ENCODE assay signal across 27 mouse cellular contexts in genomic region chr15:81356946-81357345, GRCm38 (mm10). TPM values are rescaled to one million over a fixed set of nuclear protein-coding genes. Genes with fewer than 3 reads are reported as not detected.
DNase-seq lines count a peak whose midpoint lies in the region; ATAC-seq and TF ChIP-seq lines count a peak whose summit lies in the region.
"Had no signal": no experiment of that assay in that cellular context is flagged by ENCODE, and none has a peak within 500 bp of the region (broad histone marks: within the 10 kb centered on the region; RNA-seq: fewer than 3 reads in every experiment).

No protein-coding gene starts in this region.

- no peak for ATAC-seq in kidney, embryonic 15.5 days (replicated peaks; ENCODE audit: low FRiP score)
- no peak for ATAC-seq in kidney, embryonic 14.5 days (ENCODE audit: low FRiP score, low TSS enrichment)
- ATAC-seq in embryonic facial prominence, embryonic 15.5 days (ENCODE audit: insufficient number of reproducible peaks, low FRiP score, low TSS enrichment, low read depth) = no peak
- no peak for ATAC-seq in cerebellum, adult (ENCODE audit: insufficient number of reproducible peaks, low FRiP score, low TSS enrichment)
- ATAC-seq: forebrain, embryonic 13.5 days; liver, embryonic 12.5 days; Patski had no signal

- H3K9ac ChIP-seq in kidney, embryonic 15.5 days = no peak overlapping the region
- H3K9ac ChIP-seq in kidney, embryonic 14.5 days (ENCODE audit: low read depth, low read length) = no peak overlapping the region
- no peak overlapping the region; the same call in 1 of the 2 replicates for H3K9ac ChIP-seq in ES-E14 (ENCODE audit: insufficient read depth, low read depth, low read length, poor library complexity, severe bottlenecking)
- no peak overlapping the region for H3K9ac ChIP-seq in embryonic facial prominence, embryonic 15.5 days
- H3K9ac ChIP-seq: forebrain, embryonic 13.5 days; liver, embryonic 12.5 days had no signal

- H3K36me3 ChIP-seq in kidney, embryonic 15.5 days = peaks cover 5% of the 10 kb centered on the region; the same call in 1 of the 2 replicates
- peaks cover 2% of the 10 kb centered on the region; the same call in 1 of the 2 replicates for H3K36me3 ChIP-seq in kidney, embryonic 14.5 days (ENCODE audit: control insufficient read depth, insufficient read depth, low read length)
- peaks cover 2% of the 10 kb centered on the region; the same call in 1 of the 2 replicates for H3K36me3 ChIP-seq in ES-E14 (ENCODE audit: control insufficient read depth, insufficient read depth, low read length, poor library complexity, severe bottlenecking)
- 0 out of 2 replicates have a peak, but pooled peaks cover 3% of the 10 kb centered on the region for H3K36me3 ChIP-seq in embryonic facial prominence, embryonic 15.5 days

- no peak overlapping the region for H3K4me3 ChIP-seq in kidney, embryonic 15.5 days (replicated peaks)
- no peak overlapping the region for H3K4me3 ChIP-seq in kidney, embryonic 14.5 days (ENCODE audit: low read length)
- no peak overlapping the region for H3K4me3 ChIP-seq in ES-E14 (ENCODE audit: insufficient read depth in 1 of 2, low read depth in 1 of 2, low read length in 2 of 2, poor library complexity in 1 of 2, severe bottlenecking in 1 of 2)
- H3K4me3 ChIP-seq in embryonic facial prominence, embryonic 15.5 days (replicated peaks) = no peak overlapping the region
- H3K4me3 ChIP-seq: erythroblast, embryonic 14.5 days; forebrain, embryonic 13.5 days; left cerebral cortex, adult 2 months; liver, embryonic 12.5 days; megakaryocyte, embryonic 14.5 days; myocyte had no signal

- no peaks in the 10 kb centered on the region for H3K27me3 ChIP-seq in kidney, embryonic 15.5 days
- no peaks in the 10 kb centered on the region for H3K27me3 ChIP-seq in kidney, embryonic 14.5 days (ENCODE audit: control insufficient read depth, insufficient read depth, low read length)
- H3K27me3 ChIP-seq in embryonic facial prominence, embryonic 15.5 days = no peaks in the 10 kb centered on the region
- H3K27me3 ChIP-seq: forebrain, embryonic 13.5 days; liver, embryonic 12.5 days; megakaryocyte, embryonic 14.5 days; Patski had no signal

- H3K27ac ChIP-seq in kidney, embryonic 15.5 days = 0 out of 2 replicates have a peak overlapping the region, but pooled peaks have one; percentile 16
- H3K27ac ChIP-seq in kidney, embryonic 14.5 days (ENCODE audit: low read depth, low read length) = no peak overlapping the region
- H3K27ac ChIP-seq in ES-E14 (ENCODE audit: insufficient read depth, low read depth, low read length, poor library complexity, severe bottlenecking) = peak overlapping the region; percentile 5; the same call in 1 of the 2 replicates
- H3K27ac ChIP-seq in embryonic facial prominence, embryonic 15.5 days (replicated peaks) = peak overlapping the region; percentile 59; the same call in 1 of the 2 replicates
- H3K27ac ChIP-seq: forebrain, embryonic 13.5 days; left cerebral cortex, adult 2 months; liver, embryonic 12.5 days had no signal

- in situ Hi-C loops in ES-E14 (cut with MboI; ENCODE audit: low sequenced_read_pairs in 2 of 2, unreplicated experiment in 2 of 2) = no loop called here

- H3K4me2 ChIP-seq in kidney, embryonic 15.5 days = no peak overlapping the region
- H3K4me2 ChIP-seq in kidney, embryonic 14.5 days (replicated peaks; ENCODE audit: low read depth, low read length) = no peak overlapping the region
- 0 out of 2 replicates have a peak overlapping the region, but pooled peaks have one; percentile 4 for H3K4me2 ChIP-seq in embryonic facial prominence, embryonic 15.5 days (replicated peaks)
- H3K4me2 ChIP-seq: forebrain, embryonic 13.5 days; liver, embryonic 12.5 days had no signal

- H3K9me3 ChIP-seq in kidney, embryonic 15.5 days (replicated peaks) = no peaks in the 10 kb centered on the region
- H3K9me3 ChIP-seq in kidney, embryonic 14.5 days (ENCODE audit: control insufficient read depth, low read length) = no peaks in the 10 kb centered on the region
- no peaks in the 10 kb centered on the region for H3K9me3 ChIP-seq in ES-E14 (ENCODE audit: control insufficient read depth, insufficient read depth, low read depth, low read length)
- H3K9me3 ChIP-seq in embryonic facial prominence, embryonic 15.5 days (replicated peaks) = no peaks in the 10 kb centered on the region
- H3K9me3 ChIP-seq: forebrain, embryonic 13.5 days; liver, embryonic 12.5 days; megakaryocyte, embryonic 14.5 days had no signal

- H3K4me1 ChIP-seq in kidney, embryonic 15.5 days = peaks cover 32% of the 10 kb centered on the region
- peaks cover 13% of the 10 kb centered on the region; the same call in 1 of the 2 replicates for H3K4me1 ChIP-seq in kidney, embryonic 14.5 days (ENCODE audit: control insufficient read depth, insufficient read depth, low read length)
- peaks cover 3 to 6% of the 10 kb centered on the region in 2 experiments; a peak in 3 of 4 replicates for H3K4me1 ChIP-seq in ES-E14 (ENCODE audit: control insufficient read depth in 2 of 2, insufficient read depth in 2 of 2, low read length in 2 of 2, poor library complexity in 1 of 2)
- peaks cover 23% of the 10 kb centered on the region for H3K4me1 ChIP-seq in embryonic facial prominence, embryonic 15.5 days

- DNase-seq in ES-E14 (ENCODE audit: low read depth, low spot score) = no peak
- DNase-seq in urinary bladder, postnatal 25 days (ENCODE audit: low spot score) = peak; percentile 43
- no peak for DNase-seq in gastrocnemius, postnatal 10 days
- DNase-seq: adrenal gland, postnatal 25 days; cerebellum, adult 18-20 months; cerebellum, postnatal 25 days; heart, adult 18-20 months; heart, postnatal 4 days; kidney, adult 8-10 months; kidney, postnatal 4 days; layer of hippocampus, adult 9-11 months; left cerebral cortex, postnatal 4 days; lung, adult 2 months; midbrain, embryonic 14.5 days; thymus, adult 18-20 months had no signal

- WGBS in kidney, embryonic 15.5 days = 33% methylated on average over 5 of the region's 5 CpGs
- 33% methylated on average over 5 of the region's 5 CpGs for WGBS in kidney, embryonic 14.5 days
- 46% methylated on average over 5 of the region's 5 CpGs for WGBS in embryonic facial prominence, embryonic 15.5 days

TF ChIP-seq in ES-E14, 5 proteins besides CTCF, POLR2A, EP300 and RAD21:
- TF ChIP-seq CHD2 (IDR thresholded peaks at IDR 0.05; ENCODE audit: low read depth, low read length) (no peak), ZC3H11A (IDR thresholded peaks at IDR 0.05; ENCODE audit: borderline replicate concordance, low read depth, low read length) (no peak), HCFC1 (IDR thresholded peaks at IDR 0.05; ENCODE audit: borderline replicate concordance, insufficient read depth, low read length) (no peak), ZNF384 (IDR thresholded peaks at IDR 0.05; ENCODE audit: low read depth, low read length) (no peak), MAFK (IDR thresholded peaks at IDR 0.05; ENCODE audit: insufficient read depth, low read depth, low read length) (no peak)

RNA-seq across cellular contexts. Expression of gene Slc25a17, which starts 3.7 kb away (rescaled TPM):
- polyA plus RNA-seq in kidney, embryonic 15.5 days (2015; fragmentation: Nextera tagmentation; extraction: Ambion mirVana) = 122 and 128 TPM in 2 replicates
- 117 and 127 TPM in 2 replicates for polyA plus RNA-seq in kidney, embryonic 14.5 days (2014; fragmentation: Nextera tagmentation; extraction: Ambion mirVana)
- total RNA-seq in ES-E14 (2012; rRNA removed) = 86.3 and 94.5 TPM in 2 replicates
- polyA plus RNA-seq in embryonic facial prominence, embryonic 15.5 days (2015; fragmentation: Nextera tagmentation; extraction: Ambion mirVana) = 125 and 134 TPM in 2 replicates
- total RNA-seq in gastrocnemius, postnatal 10 days (2021) = 10 to 100 TPM; 20.5 to 23.1 TPM

RNA-seq across cellular contexts. Expression of gene St13, which starts 42.9 kb away (rescaled TPM):
- polyA plus RNA-seq in kidney, embryonic 15.5 days (2015; fragmentation: Nextera tagmentation; extraction: Ambion mirVana) = 185 and 196 TPM in 2 replicates
- 171 and 181 TPM in 2 replicates for polyA plus RNA-seq in kidney, embryonic 14.5 days (2014; fragmentation: Nextera tagmentation; extraction: Ambion mirVana)
- 217 and 254 TPM in 2 replicates for total RNA-seq in ES-E14 (2012; rRNA removed)
- polyA plus RNA-seq in embryonic facial prominence, embryonic 15.5 days (2015; fragmentation: Nextera tagmentation; extraction: Ambion mirVana) = 145 and 153 TPM in 2 replicates
- 100 to 1,000 TPM; 102 to 126 TPM for total RNA-seq in gastrocnemius, postnatal 10 days (2021)

RNA-seq across cellular contexts. Expression of gene Xpnpep3, which starts 43.0 kb away (rescaled TPM):
- 13.2 and 13.3 TPM in 2 replicates for polyA plus RNA-seq in kidney, embryonic 15.5 days (2015; fragmentation: Nextera tagmentation; extraction: Ambion mirVana)
- 5.5 and 10.0 TPM in 2 replicates for polyA plus RNA-seq in kidney, embryonic 14.5 days (2014; fragmentation: Nextera tagmentation; extraction: Ambion mirVana)
- 16.4 and 17.6 TPM in 2 replicates for total RNA-seq in ES-E14 (2012; rRNA removed)
- 11.4 and 12.9 TPM in 2 replicates for polyA plus RNA-seq in embryonic facial prominence, embryonic 15.5 days (2015; fragmentation: Nextera tagmentation; extraction: Ambion mirVana)
- total RNA-seq in gastrocnemius, postnatal 10 days (2021) = 1 to 10 TPM; 7.5 to 8.6 TPM

RNA-seq across cellular contexts. Expression of gene Dnajb7, which starts 51.2 kb away (rescaled TPM):
- polyA plus RNA-seq in kidney, embryonic 15.5 days (2015; fragmentation: Nextera tagmentation; extraction: Ambion mirVana) = 2.1 and 2.2 TPM in 2 replicates
- 1.3 and 1.5 TPM in 2 replicates for polyA plus RNA-seq in kidney, embryonic 14.5 days (2014; fragmentation: Nextera tagmentation; extraction: Ambion mirVana)
- total RNA-seq in ES-E14 (2012; rRNA removed) = not detected in 2 replicates
- 1.3 and 2.3 TPM in 2 replicates for polyA plus RNA-seq in embryonic facial prominence, embryonic 15.5 days (2015; fragmentation: Nextera tagmentation; extraction: Ambion mirVana)
- not detected for total RNA-seq in gastrocnemius, postnatal 10 days (2021)
- total RNA-seq: adrenal gland, postnatal 25 days; gastrocnemius, adult 8-10 months; heart, adult 18-20 months; heart, postnatal 4 days; left cerebral cortex, adult 2 months had no signal
- polyA plus RNA-seq: lung, adult 2 months; Patski had no signal
